Mouse (Mus musculus) bone marrow, adult 2 months (tissue): ENCODE measurements at regions not wholly inside any gene's neighbourhood (a gene's known extent, or its start where the extent isn't known, plus 50 kb on each side); places are given as distances from the start of the nearest gene placed in this dataset.

Experiments
- CTCF ChIP-seq: fragments of 200-500 bp; IDR thresholded peaks from 2 replicates; pipeline ENCODE4 v1.5.1; 2011; ENCODE audit warnings: low read length, control low read depth; ENCODE audit not compliant: control insufficient read depth, insufficient read depth
- POLR2A ChIP-seq: fragments of 200-500 bp; IDR thresholded peaks from 2 replicates; pipeline ENCODE4 v1.6.1; 2011; ENCODE audit warnings: low read depth, mild to moderate bottlenecking, control low read depth, low read length, borderline replicate concordance; ENCODE audit not compliant: control insufficient read depth

GRCm38 (mm10) chr14:17411299-17411698, 248.8 kb upstream of the Thrb start:
- TF ChIP-seq POLR2A, result no peak
- no peak for TF ChIP-seq CTCF
